Mouse (Mus musculus) hematopoietic stem cell, adult 5-6 weeks (primary cell): Measurements from ENCODE around the gene Plppr2. TPM values are rescaled to one million over a fixed set of nuclear protein-coding genes. Genes with fewer than 3 reads are reported as not detected.

ENCODE experiments used
- ATAC-seq, 2 experiments: fragments of 125-278 bp in 1 of 2; replicated peaks in 1 of 2; 2 replicates each; pipeline ENCODE4 v1.8.0; 2016 to 2017; ENCODE audit warnings: inconsistent platforms in 2 of 2, mild to moderate bottlenecking in 2 of 2, moderate number of reproducible peaks in 2 of 2, low read depth in 1 of 2, moderate TSS enrichment in 1 of 2; ENCODE audit not compliant: low FRiP score in 2 of 2, poor library complexity in 2 of 2, severe bottlenecking in 2 of 2, insufficient read depth in 1 of 2, low TSS enrichment in 1 of 2
- total RNA-seq: library from RNA; stranded (forward); fragments of 172-1452, 232-1000 nt; gene quantifications from 2 replicates; pipeline ENCODE4 v1.2.3, GENCODE M21; 2017

Plppr2 gene
- 0.15 and 0.25 TPM in 2 replicates for total RNA-seq

DNA sequence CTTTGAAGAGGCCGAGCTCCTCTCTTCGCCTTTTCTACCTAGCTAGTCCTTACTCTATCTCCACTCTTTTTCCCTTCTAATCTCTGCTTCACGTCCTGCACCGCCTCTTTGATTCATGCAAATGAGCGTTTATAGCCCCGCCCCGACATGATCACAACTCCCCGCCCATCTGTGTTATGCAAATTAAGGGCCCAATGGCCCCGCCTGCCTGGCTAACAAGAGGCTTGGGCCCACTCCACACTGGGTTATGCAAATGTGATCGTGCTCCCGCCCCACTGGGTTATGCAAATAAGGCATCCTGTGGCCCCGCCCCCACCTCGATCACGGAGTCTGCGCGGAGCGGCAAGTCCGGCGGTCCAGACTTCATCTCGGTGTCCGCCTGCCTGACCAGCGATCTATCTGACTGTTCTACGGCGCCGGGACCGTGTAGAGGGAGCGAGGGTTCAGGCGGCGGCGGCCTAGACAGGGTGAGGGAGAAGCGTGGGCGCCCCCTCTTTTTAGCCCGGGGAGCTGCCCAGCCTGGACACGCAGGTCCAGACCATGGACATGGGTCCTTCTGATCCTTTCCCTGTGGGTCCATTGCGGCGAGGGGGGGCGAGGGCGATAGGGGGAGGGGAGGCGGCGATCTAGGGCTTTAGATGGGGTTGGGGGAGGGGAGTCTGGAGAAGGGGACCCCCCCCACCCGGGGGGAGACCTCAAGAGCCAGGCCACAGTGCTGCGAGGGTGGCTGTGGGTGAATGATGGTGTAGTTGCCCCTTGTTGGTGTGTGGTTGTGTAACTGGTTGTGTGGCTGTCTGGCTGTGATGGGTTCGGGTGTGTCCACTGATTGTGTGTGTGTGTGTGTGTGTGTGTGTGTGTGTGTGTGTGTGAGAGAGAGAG is at the start of gene Plppr2:
Gene Plppr2, plus strand, starts transcription at position 342 of the 879 bp plus-strand sequence.
- ATAC-seq: peak; percentile 84 to 97

GRCm38 (mm10) chr9:21889229-21889628 is 47.6 kb upstream of the Plppr2 start:
- peak; percentile 42 to 59; a peak in 1 of 4 replicates for ATAC-seq

- ATAC-seq: peak; percentile 82 to 89
Observed at GRCm38 (mm10) chr9:21901223-21901820, 35.5 kb upstream of the Plppr2 start.

GRCm38 (mm10) chr9:21904031-21904430 is 32.8 kb upstream of the Plppr2 start:
- ATAC-seq: no peak

GRCm38 (mm10) chr9:21908216-21908615 is 28.6 kb upstream of the Plppr2 start:
- peak; percentile 14 to 26; a peak in 1 of 4 replicates for ATAC-seq

- ATAC-seq: peak; percentile 35 to 92; a peak in 3 of 4 replicates
Observed at GRCm38 (mm10) chr9:21909474-21910223, 27.2 kb upstream of the Plppr2 start.

- ATAC-seq: no peak
Observed at GRCm38 (mm10) chr9:21916851-21917492, 19.9 kb upstream of the Plppr2 start.

- ATAC-seq: peak in 1 of 2 experiments; percentile 9; a peak in 1 of 4 replicates
Observed at GRCm38 (mm10) chr9:21917493-21918034, 19.3 kb upstream of the Plppr2 start.

DNA sequence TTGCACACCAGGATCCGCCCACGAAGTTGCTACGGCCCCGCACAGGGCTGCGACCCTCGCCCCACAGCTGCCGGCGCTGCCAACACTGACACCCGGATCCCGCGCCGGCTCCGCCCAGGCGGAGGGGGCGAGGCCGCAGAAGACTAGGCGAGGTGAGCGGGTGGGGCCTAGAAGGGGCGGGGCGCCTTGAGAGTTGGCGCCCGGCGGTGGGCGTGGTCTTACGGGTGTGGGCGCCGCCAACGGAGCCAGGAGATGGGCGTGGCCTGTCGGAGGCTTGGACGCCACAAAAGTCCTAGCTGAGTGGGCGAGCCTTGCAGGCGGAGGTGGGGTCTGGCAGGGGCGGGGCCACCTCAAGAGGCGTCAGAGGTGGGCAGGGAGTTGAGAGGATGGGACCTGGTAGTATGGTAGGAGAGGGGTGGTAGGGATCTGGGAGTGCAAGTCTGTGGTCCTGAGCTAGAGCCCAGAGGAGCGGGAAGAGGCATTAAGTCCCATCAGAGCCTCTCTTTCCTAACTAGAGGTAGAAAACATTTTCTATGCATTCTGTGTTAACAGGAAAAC is 18.7 kb upstream of the Plppr2 start, which contains the start of gene Rab3d:
Gene Rab3d, minus strand, starts transcription at position 158 of the 558 bp plus-strand sequence.
- peak; percentile 92 to 96 for ATAC-seq

DNA sequence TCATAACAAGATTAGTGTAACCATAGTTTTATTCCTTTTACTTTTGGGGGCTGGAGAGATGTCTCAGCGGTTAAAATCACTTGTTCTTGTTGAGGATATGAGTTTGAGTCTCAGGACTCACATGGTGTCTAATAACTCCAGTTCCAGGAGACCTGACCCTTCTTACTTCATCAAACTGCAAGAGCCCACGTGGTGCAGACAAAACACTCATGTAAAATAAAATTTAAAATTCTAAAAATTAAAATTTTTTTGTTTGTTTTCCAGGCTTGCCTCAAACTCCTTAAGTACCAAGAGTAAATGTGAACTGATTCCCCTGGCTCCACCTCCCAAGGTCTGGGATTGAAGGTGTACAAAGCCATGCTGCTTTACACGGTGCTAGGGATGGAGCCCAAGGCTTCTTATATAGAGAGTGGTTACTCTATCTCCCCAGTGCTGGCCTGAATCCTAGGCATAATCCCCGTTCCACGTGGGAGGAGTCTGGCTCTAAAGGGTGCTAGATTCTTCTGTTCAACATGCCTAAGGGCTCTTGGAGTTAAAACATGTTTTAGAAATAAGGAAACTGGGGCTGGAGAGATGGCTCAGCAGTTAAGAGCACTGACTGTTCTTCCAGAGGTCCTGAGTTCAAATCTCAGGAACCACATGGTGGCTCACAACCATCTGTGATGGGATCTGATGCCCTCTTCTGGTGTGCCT is 18.0 kb upstream of the Plppr2 start:
- ATAC-seq: no peak

DNA sequence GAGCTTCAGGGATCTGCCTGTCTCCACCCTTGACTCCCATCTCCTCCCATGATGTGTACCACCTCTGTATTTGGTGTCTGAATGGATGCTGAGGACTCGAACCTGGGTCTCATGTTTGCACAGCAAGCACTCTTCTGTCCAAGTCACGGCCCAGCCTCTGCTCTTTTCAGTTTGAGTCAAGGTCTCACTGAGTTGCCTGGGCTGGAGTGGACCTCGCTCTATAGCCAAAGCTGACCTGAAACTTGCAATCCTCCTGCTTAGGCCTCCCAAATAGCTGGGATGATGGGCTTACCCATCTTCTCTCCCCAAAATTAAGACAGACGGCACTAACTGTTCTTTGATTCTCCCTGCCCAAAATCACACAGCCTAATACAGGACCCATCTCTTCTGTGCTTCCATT is 13.8 kb upstream of the Plppr2 start:
- ATAC-seq: no peak

- no peak for ATAC-seq
Observed at GRCm38 (mm10) chr9:21923490-21924098, 13.2 kb upstream of the Plppr2 start.

DNA sequence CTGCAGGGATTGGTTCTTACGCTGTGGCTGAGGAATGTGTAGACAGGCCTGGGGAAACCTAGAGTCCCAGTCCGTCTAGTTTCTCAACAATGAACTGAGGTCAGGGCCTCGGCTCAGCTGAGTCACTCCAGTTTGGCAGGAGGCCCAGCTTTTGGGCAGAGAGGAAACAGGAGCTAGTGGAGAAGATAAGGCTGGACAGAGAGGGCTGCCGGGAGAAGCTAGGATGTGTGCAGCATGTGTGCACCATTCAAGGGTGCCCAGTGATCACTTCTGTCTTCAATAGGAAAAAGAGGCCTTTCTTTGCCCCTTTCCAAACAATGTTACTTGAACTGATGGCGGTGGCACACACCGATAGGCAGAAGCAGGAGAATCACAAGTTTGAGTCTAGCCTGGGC is 12.7 kb upstream of the Plppr2 start:
- peak; percentile 80 to 84 for ATAC-seq

DNA sequence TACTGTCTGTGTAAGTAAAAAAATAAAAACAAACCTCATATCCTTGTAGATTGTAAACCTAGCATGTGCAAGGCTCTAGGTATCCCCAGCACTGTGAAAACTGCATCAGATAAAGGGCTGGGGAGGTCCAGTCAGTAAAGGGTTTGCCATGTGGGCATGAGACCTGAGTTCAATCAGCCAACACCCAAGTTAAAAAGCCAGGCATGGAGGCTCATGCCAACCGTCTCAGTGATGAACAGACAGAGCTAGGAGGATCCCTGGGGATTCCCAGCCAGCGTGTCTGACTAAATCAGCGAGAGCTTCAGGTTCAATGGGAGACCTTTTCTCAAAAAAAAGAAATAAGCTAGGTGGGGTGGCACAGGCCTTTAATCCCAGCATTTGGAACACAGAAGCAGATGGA is 11.8 kb upstream of the Plppr2 start:
- no peak for ATAC-seq

GRCm38 (mm10) chr9:21925506-21925905 is 11.3 kb upstream of the Plppr2 start:
- no peak for ATAC-seq

DNA sequence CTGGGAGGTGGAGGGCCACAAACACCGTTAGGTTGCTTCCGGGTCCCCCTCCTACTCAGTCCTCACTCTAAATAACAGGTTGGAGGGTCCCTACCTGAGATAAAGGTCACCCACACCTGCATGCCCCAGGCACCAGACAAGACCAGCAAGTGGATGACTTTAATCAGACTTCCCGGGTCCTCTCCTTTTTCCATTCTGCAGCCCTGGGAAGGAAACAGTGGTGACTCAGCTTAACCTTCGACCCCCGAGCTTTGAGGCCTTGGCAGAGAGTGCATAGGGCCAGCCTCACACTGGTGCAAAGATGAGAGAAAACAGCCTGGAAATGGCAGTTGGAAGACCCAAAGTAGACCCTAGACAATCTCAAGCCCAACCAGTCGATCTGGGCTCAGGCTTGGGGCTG is 10.7 kb upstream of the Plppr2 start:
- ATAC-seq: no peak
